Mouse (Mus musculus) testis, adult 2 months (tissue): Measurements from ENCODE around the gene Pnpla1.

Experiments used
- CTCF ChIP-seq: fragments of 200-500 bp; IDR thresholded peaks from 2 replicates; pipeline ENCODE4 v1.5.1; 2012; ENCODE audit warnings: low read depth, mild to moderate bottlenecking, inconsistent platforms, low read length, moderate library complexity; ENCODE audit not compliant: control insufficient read depth, insufficient read depth, insufficient replicate concordance
- POLR2A ChIP-seq: fragments of 200-500 bp; IDR thresholded peaks from 2 replicates; pipeline ENCODE4 v1.6.1; 2012; ENCODE audit warnings: low read depth, mild to moderate bottlenecking, inconsistent platforms, low read length, moderate library complexity; ENCODE audit not compliant: control insufficient read depth

GRCm38 (mm10) chr17:28922096-28922495 is 63.9 kb downstream of the Pnpla1 start:
- TF ChIP-seq CTCF (no peak), POLR2A (no peak)
